Mouse (Mus musculus) c-Kit-positive CD71-positive TER-119-negative erythroid progenitor cells, embryonic 14.5 days (primary cell): ENCODE measurements around the gene Atp8b4.
"Not testable (repeated sequence)": the region's sequence is repeated elsewhere in the genome, so short reads cannot be mapped to it uniquely, and the experiment has no call there.

ENCODE experiments used
- DNase-seq: peaks from one replicate; pipeline ENCODE4 v3.0.0-alpha.2; 2013; ENCODE audit warnings: low read depth

Gene Atp8b4

DNA sequence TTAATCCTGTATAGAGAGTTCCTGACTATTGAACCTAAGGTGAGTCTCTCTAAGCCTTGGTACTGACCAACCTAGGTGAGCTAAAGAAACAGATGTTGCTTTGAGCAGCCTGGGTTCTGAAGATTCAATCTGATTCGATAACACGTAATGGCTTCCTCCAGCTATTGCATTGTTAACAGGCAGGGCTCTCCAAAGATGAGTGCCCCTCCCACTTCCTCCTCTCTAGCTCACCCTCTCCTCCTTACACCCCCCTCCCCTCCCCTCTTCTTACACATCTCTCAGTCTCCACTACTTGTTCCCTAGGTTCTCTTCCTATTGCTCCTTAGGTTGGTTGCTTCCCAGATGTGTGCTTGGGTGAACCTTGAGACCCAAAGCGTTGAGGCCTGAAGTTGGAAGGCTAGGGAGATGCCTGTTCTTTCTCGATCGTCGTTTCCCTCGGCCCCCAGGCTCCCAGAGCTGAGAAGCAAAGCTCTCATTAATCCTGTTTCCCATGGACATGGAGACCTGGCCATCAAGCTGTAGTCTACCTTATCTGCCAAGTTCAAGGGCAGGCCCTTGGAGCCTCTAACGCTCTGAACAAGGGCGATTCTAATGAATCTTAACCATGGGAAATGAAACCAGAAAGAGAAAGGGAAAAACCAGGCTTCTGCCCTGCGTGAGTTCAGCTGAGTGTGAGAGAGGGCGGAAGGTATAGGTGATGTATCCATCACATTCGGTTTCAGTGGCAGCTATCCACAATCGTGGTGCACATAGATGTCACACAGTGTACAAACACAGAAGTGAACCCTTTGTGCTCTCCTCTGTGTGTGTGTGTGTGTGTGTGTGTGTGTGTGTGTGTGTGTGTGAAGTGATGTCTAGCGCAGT lies 4.4 kb downstream of the Atp8b4 start:
- DNase-seq, result no peak

DNA sequence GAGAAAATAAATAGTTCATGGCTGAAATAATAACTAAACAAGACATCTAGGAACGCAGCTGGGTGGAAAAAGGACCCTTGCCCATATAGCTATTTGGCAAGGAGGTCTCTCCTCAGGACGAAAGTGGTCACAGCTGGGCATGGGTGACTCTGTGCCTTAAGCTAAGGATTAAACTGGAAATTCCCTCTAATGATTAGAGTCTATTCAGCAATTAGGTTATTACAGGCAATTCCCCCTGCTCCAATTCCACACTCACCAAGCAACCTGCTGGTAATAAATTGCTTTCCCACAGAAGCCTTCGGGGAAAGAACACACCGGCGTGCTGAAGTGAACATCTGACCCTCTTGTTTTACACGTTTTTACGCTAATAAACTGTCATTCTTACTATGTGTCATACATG lies 5.2 kb downstream of the Atp8b4 start:
- no peak for DNase-seq

DNA sequence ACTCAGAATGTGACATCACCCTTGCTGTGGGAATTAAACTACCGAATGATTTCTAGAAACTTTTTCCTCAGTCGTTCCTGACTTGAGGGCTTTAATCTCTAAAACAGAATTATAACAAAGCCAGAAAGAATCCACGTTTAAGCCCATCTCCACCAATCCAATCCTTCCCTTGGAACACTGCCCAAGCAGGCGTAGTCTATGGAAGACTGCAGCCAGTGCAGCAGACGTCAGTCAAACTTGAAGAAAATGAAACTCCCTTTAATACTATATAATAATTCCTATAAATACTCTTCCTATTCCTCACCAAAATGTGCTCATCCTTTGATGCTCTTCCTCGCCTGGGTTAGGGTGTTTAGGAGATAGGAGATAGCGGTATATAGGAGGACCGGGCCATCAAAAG lies 7.2 kb downstream of the Atp8b4 start:
- DNase-seq, result no peak

DNA sequence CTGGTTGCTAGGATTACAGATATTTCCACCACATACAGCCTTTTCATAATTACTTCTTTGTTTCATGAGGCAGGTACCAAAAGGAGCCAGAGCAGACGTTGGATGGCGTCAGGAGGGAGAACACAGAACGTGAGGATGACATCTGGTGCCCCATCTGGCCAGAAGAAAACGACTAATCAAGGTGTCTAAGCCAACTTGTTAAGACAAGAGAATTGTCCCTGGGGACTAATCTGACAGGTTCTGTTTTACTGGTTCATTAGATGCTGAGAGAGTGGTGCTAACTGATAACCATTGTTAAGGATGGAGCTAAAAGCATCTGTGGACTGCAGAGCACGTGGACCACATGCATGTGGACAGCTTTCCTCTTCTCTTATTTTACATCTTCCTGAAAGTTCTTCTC lies 7.8 kb downstream of the Atp8b4 start:
- DNase-seq, result no peak

DNA sequence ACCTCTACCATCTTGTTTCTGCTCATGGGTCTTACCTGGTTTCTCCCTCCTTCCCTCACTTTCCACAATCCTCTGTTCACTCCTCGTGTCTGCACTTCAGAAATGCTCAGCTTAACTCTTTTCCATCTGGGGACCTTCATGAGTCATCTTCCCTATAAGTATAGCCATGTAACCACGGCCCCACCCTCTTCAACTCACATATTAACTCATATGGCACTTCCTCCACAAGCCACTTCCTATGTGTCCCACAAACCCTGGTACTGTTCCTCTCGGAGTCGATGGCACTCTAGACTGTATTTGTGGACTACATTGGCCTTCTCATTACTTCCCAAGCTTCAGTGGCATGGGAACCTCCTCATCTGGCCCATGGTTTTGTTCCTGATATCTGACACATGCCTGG lies 9.0 kb downstream of the Atp8b4 start:
- DNase-seq, result no peak

DNA sequence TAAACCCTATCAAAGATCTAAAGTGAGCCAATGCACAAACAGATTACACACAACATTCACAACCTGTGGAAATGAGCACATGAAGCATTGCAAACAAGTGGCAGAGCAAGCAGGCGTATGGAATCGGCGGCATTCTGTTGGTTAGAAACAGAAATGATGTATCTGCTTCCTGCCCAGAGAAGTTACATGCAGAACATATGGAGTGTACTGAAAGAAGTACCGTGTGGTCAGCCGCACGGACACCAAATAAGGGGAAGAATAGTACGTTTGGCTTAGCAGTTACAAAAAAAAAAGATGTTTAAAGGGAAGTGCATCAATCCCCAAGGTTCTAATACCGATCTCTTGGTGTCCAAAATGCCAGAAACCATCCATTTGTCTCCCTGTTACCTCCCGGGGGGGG lies 9.9 kb downstream of the Atp8b4 start:
- no peak for DNase-seq

DNA sequence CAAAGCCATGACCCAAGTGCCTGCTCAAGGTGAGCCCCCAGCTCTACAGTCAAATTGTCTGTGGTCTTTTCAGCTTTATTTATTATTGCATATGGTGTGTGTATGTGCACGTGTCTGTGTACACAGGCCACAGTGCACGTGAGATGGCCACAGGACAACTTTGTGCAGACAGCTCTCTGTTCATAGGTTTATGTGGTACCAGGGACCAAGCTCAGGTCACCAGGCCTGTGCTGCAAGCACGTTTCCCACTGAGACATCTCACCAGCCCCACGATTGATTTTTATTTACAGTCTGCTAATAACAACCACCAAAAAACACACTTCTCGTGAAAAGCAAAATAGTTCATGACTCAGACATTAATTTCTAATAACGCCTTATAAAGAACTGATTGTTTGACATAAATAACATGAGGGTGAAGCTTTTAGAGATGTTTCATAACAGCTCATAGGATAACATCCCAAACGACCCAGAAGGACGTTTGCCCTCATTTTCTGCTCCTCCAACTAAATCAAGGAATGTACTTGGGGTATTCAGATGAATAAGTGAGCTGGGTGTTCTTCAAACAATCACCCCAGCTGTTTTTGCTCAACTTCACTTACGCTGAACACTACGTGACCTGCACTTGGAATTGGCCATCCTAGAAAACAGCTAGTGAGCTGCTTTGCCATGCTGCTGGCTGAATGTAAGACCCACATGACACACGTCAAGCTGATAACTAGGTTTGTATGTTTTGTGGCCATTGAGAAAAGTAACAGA lies 15.0 kb downstream of the Atp8b4 start:
- no peak for DNase-seq

DNA sequence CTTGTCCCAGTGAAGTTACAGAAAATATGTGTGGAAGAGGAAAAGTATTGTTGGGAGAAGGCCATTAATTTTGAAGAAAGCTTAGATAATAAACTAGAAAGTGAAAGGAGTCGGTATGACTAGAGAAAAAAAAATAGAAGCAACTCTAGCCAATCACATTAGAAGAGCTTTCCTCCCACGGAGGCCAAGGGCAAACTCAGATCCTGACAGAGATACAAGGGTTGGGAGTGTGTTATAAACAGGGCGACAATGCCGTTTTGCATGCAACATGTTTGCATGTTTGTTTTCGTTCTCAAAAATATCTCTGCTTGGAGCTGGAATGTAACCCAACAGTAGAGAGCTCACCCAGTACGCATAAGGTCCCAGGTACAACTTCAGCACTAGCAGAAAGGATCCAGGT lies 17.1 kb downstream of the Atp8b4 start:
- DNase-seq, result no peak

DNA sequence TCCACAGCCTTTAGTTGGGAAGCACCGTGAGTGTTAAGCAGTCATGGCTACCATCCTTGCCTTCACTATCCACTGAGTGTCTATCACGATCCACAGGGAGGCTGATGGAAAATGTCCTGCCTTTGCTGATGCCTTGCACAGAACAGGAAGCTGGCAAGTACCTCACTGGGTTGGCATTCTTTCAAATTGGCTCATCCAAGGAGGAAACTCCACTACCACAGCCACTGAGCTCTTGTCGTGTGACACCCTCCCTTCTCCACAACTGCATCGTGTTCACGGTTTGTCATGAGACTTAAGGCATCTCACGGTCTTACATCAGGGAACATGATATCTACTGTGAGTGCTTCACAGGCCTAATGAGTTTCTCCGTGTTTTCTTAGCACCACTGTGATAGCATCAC lies 22.9 kb downstream of the Atp8b4 start:
- no peak for DNase-seq

DNA sequence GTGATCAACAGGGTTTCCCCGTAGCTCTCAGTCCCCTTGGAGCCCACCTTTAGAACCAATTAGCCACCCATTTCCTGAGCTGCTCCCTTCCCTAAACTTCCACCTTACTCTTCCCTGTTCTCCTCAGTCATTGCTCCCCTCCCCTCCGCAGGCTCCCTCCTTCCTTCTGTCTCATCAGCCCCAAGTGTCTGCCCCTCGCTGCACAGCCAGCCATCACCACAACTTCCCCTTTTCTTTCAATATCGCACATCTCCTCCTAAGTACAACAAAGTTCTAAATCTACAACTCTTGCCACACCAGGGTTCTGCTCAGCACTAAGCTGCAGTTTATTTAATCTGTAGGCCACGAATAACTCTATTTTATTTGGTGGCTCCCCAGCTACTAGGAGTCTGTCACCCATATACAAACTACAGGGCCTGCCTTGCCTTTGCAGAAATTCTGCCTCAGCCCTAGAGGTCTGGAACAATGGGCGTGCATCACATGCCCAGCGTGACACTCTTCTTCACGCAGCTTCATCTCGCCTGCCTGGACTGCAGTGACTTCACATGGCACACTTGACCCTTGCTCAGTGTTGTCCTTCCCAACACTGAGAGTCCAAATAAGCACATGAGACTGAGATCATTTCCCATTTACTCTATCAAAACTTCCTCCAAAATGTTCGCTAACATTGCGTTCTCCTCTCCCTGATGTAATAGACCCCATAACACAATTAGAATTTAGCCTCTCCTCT lies 24.6 kb downstream of the Atp8b4 start:
- DNase-seq, result no peak

DNA sequence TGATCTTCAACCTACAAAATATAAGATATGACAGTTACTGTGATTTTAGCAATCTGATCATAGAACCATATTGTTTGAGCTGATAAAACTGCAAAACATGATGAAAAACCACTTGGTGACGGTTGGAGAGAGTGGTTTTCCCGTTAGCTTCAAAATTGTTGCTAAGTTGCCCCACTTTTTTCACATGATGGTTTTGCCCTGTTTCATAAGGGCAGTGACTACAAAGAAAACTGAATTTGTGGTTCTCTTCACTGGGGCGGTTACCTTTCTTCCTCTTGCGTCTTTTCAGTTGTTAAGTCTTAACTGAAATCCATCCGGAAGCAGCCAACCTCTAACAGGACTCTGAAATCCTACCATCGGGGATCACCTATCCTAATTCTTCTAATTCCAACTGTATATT lies 26.5 kb downstream of the Atp8b4 start:
- DNase-seq, result no peak

DNA sequence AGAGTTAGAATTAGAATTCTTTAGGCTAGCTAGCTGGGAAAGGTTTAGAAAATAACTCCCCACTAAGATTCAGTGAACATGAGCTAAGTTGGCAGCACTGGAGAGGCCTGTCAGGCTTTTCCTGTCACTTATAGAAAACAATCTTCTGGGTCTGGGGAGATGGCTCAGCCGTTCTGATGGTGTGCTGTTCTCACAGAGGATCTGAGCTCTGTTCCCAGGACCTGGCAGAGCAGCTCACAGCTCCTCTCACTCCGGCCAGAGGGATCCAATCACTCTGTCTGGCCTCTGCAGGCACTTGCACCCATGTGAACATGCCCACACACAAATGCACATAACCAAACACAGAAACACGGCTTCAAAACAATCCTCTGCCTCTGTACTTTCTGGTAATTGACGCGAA lies 27.6 kb downstream of the Atp8b4 start:
- DNase-seq, result no peak

DNA sequence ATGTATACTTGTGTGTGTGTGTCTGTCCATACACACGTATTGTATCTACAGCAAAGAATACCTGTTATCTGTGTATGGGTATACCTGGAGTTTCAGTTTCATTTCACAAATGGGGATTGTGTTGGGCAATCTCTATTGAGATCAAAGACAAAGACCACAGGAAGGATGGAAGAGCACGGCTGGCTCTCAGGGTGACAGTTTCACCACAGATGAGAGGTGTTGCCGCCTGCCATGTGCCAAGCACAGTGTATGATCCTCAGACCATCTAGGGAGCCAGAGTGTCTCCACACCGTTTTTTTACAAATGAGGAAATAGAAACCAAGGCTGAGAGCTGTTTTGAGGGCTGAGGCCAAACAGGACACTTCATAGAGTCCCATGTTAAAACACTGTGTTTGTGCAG lies 32.7 kb downstream of the Atp8b4 start:
- DNase-seq, result no peak

DNA sequence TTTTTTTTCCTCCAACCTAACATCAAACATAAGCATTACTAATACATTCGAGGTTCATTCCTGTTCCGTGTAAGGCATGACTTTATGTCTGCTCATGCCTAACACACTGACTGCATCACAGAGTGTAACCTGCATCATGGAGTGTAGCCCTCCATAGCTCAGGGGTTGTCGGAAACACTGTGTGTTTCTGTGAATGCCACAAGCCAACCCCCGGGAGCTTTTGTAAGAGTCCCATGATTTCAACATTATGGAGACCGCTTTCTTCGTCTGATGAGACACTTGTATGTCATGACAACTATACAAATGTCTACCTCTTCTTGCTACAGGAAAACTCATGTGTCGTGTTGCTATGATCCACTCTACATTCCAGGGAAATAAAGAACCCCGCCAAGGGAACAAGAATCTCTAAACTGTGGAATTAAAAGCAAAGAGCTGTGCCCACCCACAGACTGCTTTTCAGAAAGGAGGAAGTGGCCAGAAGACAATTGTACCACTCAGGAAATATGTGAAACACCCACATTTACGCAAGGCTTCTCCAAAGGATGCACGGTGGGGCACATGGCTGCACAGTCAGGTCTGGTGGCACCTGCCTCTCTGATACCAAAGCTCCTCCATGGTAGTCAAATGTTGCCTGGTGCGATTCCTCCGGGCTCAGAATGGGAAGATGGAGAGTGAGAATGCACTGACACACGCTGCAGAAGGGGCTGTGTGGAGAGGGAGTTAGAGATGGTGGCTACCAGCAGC lies 33.9 kb downstream of the Atp8b4 start:
- no peak for DNase-seq

DNA sequence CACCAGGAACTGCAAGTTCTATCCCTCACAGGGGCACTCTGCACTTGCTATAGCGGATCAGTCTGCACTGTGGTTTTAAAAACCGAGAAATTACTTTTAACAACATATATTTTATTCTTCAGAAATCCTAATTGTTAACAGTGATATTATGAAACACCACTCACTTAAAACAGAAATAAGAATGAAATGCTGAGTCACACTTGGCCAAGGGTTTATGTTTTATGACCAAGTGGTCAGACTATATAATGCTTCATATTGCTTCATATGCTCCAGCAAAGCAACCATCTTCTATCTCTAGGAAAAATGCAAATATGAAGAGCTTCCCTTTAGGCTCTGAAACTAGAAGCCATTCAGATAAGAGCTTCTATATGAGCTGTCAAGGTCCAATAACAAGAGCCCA lies 41.8 kb downstream of the Atp8b4 start:
- no peak for DNase-seq

DNA sequence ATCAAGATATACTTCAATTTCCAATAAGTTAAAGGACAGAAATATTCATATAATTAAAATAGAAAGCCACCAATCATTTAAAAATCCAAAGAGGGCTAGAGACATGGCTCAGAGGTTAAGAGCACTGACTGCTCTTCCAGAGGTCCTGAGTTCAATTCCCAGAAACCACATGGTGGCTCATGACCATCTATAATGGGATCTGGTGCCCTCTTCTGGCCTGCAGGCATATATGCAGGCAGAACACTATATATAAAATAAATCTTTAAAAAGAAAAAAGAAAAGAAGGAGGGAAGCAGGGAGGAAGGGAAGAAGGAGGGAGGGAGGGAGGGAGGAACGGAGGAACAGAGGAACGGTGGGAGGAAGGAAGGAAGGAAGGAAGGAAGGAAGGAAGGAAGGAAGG lies 42.7 kb downstream of the Atp8b4 start:
- DNase-seq, result not testable (repeated sequence)

DNA sequence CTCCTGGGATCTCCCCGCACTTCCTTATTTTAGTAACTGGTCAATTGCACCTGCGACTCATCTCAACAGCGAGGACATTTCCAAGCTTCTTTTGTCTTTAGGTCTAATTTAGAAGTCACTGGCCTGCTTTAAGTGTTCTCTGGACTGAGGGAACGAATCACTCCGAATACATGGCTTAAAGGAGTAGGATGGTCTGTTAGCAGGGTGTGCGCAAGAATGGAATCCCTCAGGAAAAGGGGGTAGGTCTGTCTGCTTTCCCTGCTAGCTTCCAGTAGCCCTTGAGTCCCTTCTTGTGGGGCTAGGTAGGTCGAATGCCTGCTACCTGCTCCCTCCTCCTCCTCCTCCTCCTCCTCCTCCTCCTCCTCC lies 49.6 kb downstream of the Atp8b4 start:
- DNase-seq, result no peak

DNA sequence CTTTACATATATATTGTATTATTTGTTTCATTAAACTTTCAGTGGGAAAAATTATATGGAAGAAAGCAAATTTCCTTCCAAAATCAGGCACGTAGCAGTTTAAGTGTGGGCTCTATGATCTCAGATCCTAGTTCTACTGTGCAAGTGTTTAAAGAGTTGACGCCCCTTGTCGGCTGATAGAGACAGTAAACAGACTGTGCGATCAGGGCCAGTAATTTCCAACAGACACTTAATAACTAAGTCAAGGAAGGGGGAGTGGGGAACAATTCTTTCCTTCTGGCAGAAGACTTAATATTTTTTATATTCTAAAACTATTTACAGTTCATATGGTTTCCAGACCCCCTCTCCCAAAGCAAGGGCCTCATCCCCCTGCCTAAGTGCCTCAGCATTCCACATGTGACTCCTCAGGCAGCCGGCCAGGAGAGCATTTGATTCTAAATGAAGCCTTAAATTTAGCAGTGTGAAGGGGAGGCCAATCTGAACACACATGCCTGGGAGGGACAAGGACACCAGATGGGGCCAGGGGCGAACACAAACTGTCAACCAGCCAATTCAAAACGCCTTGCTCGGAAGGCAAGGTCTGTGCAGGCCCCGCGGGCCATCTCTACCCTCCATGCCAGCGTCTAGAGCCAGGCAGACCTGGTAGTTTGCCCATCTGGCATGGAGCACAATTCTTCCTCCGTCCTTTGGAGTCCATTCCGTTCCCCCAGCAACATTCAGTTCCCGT lies 50.1 kb downstream of the Atp8b4 start:
- no peak for DNase-seq

DNA sequence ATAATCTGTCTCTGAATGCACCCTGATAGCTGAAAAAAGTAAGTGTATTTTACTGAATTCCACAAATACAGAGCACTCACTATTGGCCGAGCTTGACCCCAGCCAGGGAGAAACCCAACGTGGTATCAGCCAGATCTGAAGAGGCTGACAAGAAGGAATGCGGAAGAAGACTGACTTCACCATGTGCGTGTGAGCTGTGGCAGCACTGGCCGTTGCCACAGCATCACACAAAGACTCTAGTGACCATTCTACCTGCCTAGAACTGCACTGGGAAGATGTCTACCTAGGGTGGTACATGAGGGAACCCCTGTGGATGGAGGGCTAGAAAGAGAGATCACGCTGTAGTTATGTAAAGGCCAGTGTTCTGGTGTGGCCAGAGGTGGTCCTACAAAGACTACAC lies 55.4 kb downstream of the Atp8b4 start:
- DNase-seq, result no peak

DNA sequence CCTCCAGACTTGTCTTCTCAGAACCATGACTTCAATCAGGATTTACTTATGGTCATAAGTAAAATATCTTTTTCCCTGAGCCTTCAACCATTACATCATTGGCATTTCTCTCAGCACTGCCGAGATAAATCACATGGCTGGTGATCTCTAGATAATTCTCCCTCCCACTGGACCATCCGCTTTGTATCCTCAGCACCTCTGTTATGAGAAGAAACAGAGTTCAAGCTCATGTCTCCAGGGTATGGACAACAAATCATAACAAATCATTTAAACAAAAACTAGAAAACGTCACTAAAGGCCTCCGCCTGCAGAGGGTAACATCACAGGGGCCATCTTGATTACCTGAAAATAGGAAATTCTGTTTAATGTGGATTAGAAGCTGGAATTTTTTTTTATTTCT lies 58.9 kb downstream of the Atp8b4 start:
- no peak for DNase-seq

DNA sequence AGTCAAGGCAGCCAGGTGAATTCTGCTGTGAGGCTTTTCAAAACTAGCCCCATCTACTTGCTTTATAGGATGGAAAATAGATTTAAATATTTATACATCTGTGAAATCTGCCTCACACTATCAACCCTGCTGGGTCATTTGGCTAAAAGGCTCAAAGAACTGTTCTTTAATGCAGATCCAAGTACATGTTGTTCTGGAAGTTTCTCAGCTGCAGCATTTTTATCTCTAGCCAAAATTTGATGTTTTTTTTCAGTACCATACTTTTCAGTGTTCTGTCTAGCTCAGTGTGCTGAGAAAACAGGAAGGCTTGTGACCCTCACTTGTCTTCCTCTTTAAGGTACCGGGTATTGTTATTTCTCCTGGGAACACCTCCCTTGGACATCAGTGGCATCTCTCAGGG lies 65.8 kb downstream of the Atp8b4 start:
- no peak for DNase-seq

DNA sequence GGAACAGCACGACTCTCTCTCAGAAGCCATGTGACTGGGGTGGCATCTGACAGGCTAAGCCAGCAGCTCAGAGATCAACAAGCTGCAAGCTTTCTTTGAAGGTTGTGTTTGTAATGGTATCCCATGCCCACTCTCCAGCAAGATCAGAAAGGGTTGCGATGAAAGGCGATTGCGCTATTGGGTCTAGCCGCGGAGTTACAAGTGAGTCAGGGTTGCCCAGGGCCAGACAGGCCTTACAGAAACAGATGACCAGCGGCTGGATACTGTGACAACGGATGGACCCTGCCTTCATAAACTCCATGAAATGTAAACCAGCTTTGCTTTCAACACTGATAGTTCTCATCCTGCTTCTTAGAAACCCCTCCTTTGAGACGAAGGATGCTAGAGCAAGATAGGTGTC lies 66.2 kb downstream of the Atp8b4 start:
- DNase-seq, result no peak
